In the genomic region with DNA sequence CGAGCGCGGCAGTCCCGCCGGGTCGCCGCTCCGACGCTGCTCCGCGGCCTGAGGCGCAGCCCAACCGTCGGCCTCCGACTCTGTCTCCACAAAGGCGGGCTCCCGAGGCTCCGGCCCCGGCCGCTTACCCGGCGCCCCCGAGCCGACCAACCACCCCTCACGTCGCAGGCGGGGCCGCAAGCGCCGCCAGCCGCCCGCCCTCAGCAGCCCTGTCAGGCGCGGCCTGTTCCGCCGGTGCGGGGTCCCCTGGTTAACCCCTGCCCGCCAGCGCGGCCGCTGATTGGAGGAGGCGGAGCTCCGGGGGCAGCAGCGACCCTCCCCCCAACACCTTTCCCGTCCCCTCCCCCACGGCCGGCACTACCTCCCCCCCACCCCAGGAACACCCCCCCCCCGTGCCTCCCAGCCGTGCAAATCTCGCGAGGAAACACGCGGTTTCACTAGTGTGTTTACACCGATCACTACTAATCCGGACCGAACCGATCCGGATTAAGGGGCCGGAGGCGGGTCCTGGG, we compare ENCODE assay signal across 8 mouse cellular contexts. TPM values are rescaled to one million over a fixed set of nuclear protein-coding genes. Genes with fewer than 3 reads are reported as not detected.
A peak's percentile ranks its signal among the peaks of the same experiment; 100 is the strongest.
DNase-seq lines count a peak whose midpoint lies in the region; TF ChIP-seq lines count a peak whose summit lies in the region.

No protein-coding gene starts in this region.

- peaks cover 38% of the 10 kb centered on the region for H3K4me1 ChIP-seq in megakaryocyte, embryonic 14.5 days

- H3K27ac ChIP-seq in gastrocnemius, adult 2 months, result peak overlapping the region; percentile 98

- no peaks in the 10 kb centered on the region for H3K9me3 ChIP-seq in megakaryocyte, embryonic 14.5 days

- H3K36me3 ChIP-seq in megakaryocyte, embryonic 14.5 days (replicated peaks; ENCODE audit: low read length), result peaks cover 25% of the 10 kb centered on the region

- no peaks in the 10 kb centered on the region for H3K27me3 ChIP-seq in megakaryocyte, embryonic 14.5 days (replicated peaks)

- intact Hi-C loops in gastrocnemius, adult 2 months (cut with DNase I), result loop anchor here (5.0 kb wide), 1 partner anchor 54 kb away; the partner anchor contains the start of gene Mettl2

- DNase-seq in WW6 (ENCODE audit: low read depth, low spot score), result peak; percentile 86
- DNase-seq in cerebellum, postnatal 4 days (ENCODE audit: low spot score in 2 of 2), result peak; percentile 88 to 94
- peak; percentile 96 for DNase-seq in gastrocnemius, adult 2 months
- peak; percentile 84 for DNase-seq in hindlimb bud, embryonic 11.5 days (ENCODE audit: extremely low spot score, low read depth, low spot score)
- DNase-seq in left cerebral cortex, adult 8-10 months (ENCODE audit: low spot score in 2 of 2), result peak; percentile 63 to 83
- peak; percentile 94 to 95 for DNase-seq in right cerebral cortex, postnatal 10 days (ENCODE audit: low spot score in 2 of 2)
- DNase-seq in urinary bladder, postnatal 25 days (ENCODE audit: low spot score), result peak; percentile 95

- no peak for TF ChIP-seq CTCF in gastrocnemius, adult 2 months (IDR thresholded peaks at IDR 0.05)

- peak overlapping the region; percentile 97 for H3K4me3 ChIP-seq in gastrocnemius, adult 2 months
- peak overlapping the region; percentile 95 for H3K4me3 ChIP-seq in megakaryocyte, embryonic 14.5 days (replicated peaks)

RNA-seq across cellular contexts. Expression of gene Tlk2, which starts 2.6 kb away (rescaled TPM):
- total RNA-seq in gastrocnemius, adult 2 months (2021), result 10 to 100 TPM; 42.1 to 44.7 TPM
- total RNA-seq in left cerebral cortex, adult 8-10 months (2022), result 10 to 100 TPM; 50.9 to 60.5 (median 59.1) TPM
- 4.4 and 5.8 TPM in 2 replicates for polyA plus RNA-seq in megakaryocyte, embryonic 14.5 days (2012; ENCODE audit: insufficient read depth, low replicate concordance)

RNA-seq across cellular contexts. Expression of gene Gm10842, which starts 34.5 kb away (rescaled TPM):
- not detected for total RNA-seq in gastrocnemius, adult 2 months (2021)
- total RNA-seq in left cerebral cortex, adult 8-10 months (2022), result not detected
- not detected in 2 replicates for polyA plus RNA-seq in megakaryocyte, embryonic 14.5 days (2012; ENCODE audit: insufficient read depth, low replicate concordance)

RNA-seq across cellular contexts. Expression of gene Mettl2, which starts 55.0 kb away (rescaled TPM):
- total RNA-seq in gastrocnemius, adult 2 months (2021), result 1 to 10 TPM; 7.8 to 8.4 TPM
- total RNA-seq in left cerebral cortex, adult 8-10 months (2022), result 10 to 100 TPM; 16.1 to 20.9 (median 18.3) TPM
- polyA plus RNA-seq in megakaryocyte, embryonic 14.5 days (2012; ENCODE audit: insufficient read depth, low replicate concordance), result 2.8 and 3.7 TPM in 2 replicates

Comparison
In these comparisons a context has a peak if more than half of its experiments do, and no peak if none do; other contexts are left out.
1. Peak in every context shown above with its lines: DNase-seq, H3K4me3 ChIP-seq and H3K27ac ChIP-seq.